Mouse (Mus musculus): ENCODE data around the gene 4933430I17Rik.
"Not testable (repeated sequence)": the region's sequence is repeated elsewhere in the genome, so short reads cannot be mapped to it uniquely, and the experiment has no call there.

The 4933430I17Rik gene

DNA sequence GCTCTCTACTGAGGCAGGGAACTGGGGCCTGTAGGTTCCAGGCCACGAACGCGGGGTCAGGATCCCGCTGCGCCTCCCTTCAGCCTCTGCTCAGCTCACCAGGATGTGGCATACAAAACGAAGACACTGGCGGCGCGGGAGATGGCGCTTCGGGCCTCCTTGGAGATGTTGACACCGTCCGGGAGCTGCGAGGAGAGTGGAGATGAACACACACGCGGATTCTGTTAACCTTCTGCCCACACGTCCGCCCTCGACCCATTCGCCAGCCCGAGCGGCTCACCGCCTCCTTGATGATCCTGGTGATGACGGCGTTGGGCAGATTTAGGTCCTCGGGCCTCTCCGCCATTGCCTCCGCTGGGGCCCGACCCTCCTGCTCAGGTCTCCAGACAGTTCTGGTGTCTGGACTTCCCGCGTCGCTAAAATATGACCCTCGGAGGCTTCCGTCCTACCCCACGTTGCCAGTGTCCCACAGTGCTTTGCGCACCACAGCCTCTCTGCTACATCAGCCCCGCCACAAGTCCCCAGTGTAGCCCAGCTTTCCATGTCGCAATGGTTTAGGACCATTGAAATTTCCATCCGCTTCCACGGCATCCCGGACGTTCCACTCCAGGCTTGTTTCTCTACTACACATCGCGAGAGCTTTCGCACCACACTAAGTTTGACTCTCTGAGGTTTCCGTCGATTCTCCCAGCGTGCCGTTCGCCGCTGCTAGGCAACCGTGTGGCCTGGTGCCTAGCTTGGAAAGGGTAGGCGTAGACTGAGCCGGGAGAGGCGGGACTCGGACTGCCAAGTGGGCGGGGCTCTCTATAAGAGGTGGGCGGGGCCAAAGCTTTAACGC lies at the start of gene 4933430I17Rik, which contains the start of gene Pole3:
4933430I17Rik (plus strand) TSS at position 719 of the 838 bp plus-strand sequence.
Pole3 (minus strand) TSS at position 418 of the 838 bp plus-strand sequence.
- DNase-seq: peak; percentile 96

GRCm38 (mm10) chr4:62475793-62476192 lies 49.4 kb upstream of the 4933430I17Rik start:
- no peak for DNase-seq

GRCm38 (mm10) chr4:62477542-62478244 lies 47.5 kb upstream of the 4933430I17Rik start:
- DNase-seq: no peak

GRCm38 (mm10) chr4:62479593-62479936 lies 45.6 kb upstream of the 4933430I17Rik start:
- not testable (repeated sequence) for DNase-seq

DNA sequence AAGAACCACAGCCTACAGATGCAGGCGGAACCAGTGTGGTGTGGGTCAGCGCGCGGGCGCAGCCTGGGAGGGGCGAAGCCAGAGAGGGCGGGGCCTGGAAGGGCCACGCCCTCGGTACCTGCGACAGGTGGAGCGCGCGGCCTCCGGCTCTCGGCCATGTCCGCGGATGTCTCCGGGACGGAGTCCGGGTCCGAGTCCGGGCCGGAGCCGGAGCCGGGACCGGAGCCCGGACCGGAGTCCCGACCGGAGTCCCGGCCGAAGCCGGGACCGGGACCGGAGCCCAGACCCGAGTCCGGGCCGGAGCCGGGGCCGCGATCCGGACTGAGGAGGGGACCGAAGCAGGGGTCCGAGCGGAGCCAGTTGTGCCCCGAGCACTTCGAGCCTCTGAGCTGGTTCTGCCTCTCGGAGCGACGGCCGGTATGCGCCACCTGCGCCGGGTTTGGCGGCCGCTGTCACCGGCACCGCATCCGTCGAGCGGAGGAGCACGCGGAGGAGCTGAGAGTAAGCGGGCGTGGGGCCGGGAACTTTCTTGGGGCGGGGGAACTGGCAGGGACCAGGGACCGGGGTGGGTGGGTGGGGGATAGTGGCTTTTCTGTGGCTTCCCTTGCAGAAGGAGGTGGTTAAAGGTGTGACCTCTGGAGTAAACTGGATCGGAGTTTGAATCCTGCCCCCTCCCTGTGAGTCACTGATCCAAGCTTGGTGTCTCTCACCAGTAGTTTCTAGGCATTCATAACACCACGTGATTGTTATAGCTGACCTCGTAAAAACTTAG lies 45.0 kb upstream of the 4933430I17Rik start, which contains the start of gene Bspry:
Bspry (plus strand) TSS at position 117 of the 772 bp plus-strand sequence.
- DNase-seq: peak; percentile 33

- no peak for DNase-seq
Observed at GRCm38 (mm10) chr4:62480709-62481605, 44.2 kb upstream of the 4933430I17Rik start.

GRCm38 (mm10) chr4:62484928-62485327 lies 40.2 kb upstream of the 4933430I17Rik start:
- no peak for DNase-seq

DNA sequence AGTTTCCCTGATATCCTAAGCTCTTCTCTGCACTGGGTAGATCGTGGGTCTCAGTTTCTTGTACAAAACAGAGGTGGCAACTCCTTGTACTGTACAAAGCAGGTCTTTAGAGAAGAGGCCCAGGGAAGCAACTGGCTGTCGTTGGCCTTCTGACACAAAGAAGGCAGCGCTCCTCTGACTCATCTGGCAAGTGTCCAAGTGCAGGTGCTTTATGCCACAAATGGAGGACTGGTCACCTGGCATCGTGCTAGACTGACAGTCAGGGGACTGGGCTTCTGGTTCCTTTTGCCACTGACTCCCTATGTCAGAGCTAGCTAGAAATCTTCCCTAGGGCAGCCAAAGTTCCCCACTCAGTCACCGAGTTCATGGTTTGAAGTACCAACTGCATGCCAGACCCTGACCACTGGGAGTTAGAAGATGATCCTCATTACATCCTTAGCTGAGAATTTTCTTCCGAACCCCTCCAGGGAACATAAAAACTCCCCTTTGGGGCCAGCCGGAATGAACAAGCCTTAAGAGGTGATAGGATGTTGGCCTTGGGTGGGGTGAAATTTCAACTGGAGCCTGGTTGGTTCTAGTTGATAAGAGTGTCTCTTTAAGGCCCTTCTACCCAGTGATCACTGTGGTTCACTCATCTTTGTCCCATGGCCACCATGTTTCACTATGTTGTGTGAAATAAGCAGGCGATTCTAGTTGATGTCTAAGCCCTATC lies 39.6 kb upstream of the 4933430I17Rik start:
- no peak for DNase-seq

DNA sequence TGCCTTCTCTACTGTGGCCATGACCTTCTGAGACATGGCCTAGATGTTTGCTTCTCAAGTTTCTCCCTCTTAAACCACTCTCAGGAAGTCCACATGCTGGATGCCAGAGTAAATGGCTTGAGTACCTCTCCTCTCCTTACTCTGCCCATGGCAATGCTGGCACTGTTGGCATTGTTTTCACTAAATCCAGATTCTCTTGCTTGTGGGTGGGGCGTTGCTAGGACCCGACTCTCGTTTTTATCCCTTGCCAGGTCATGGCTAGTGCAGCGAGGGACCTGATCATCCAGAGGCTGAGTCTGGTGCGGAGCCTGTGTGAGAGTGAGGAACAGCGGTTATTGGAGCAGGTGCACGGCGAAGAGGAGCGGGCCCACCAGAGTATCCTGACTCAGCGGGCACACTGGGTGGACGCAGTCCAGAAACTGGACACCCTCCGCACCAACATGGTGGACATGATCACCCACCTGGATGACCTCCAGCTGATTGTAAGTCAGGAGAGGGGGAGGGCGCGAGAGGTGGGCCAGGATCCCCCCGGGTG lies 38.9 kb upstream of the 4933430I17Rik start:
- DNase-seq: no peak

DNA sequence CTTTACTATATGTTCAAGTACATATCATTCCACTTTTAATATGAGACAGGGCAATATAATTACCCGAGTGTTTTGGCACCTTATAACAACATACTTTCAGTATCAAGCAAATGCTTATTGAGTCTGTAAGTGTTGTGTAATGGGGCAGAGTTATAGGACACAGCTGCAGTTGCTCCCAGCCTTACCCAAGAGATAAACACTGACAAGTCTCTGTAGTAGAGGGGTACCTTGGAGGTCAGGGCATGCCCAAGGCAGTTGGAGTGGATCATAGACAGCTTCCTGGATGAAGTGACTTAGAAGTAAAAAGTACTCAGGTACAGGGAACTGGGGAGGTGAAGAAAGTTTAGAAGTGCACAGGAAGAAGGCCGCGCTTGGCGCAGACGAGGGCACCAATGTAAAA lies 38.0 kb upstream of the 4933430I17Rik start:
- no peak for DNase-seq

GRCm38 (mm10) chr4:62487914-62488313 lies 37.3 kb upstream of the 4933430I17Rik start:
- DNase-seq: no peak

DNA sequence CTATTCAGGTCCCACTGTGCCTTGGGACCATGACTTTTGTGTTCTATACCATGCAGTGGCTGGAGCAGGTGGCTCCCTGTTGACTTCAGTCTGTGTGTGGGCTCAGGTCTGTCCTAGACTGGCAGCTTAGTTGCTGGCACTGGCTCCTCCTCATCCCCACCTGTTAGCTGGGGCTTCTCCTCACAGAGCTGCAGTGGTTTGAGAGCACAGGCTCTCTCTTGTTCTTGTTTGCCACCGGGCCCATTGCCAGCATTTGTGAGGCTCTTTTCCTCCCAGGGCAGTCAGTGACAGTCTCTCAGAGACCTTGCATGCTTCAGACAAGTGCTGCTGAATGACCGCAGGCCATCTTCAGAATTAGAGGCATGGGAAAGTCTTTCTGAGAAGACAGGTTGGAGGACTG lies 32.5 kb upstream of the 4933430I17Rik start:
- DNase-seq: no peak

- DNase-seq: no peak
Observed at GRCm38 (mm10) chr4:62494230-62494629, 30.9 kb upstream of the 4933430I17Rik start.

DNA sequence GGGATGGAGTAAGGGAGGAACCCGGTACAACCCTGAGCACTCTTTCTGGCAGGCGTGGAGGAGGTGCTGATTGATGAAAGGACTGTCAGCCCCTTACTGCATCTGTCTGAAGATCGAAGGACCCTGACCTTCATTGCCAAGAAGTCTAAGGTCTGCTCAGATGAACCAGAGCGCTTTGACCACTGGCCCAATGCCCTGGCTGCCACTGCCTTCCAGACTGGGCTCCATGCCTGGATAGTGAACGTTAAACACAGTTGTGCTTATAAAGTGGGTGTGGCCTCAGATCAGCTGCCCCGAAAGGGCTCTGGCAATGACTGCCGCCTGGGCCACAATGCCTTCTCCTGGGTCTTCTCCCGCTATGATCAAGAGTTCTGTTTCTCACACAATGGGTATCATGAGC lies 29.2 kb upstream of the 4933430I17Rik start:
- no peak for DNase-seq

- no peak for DNase-seq
Observed at GRCm38 (mm10) chr4:62496815-62497214, 28.4 kb upstream of the 4933430I17Rik start.

GRCm38 (mm10) chr4:62500799-62501198 lies 24.4 kb upstream of the 4933430I17Rik start:
- no peak for DNase-seq

DNA sequence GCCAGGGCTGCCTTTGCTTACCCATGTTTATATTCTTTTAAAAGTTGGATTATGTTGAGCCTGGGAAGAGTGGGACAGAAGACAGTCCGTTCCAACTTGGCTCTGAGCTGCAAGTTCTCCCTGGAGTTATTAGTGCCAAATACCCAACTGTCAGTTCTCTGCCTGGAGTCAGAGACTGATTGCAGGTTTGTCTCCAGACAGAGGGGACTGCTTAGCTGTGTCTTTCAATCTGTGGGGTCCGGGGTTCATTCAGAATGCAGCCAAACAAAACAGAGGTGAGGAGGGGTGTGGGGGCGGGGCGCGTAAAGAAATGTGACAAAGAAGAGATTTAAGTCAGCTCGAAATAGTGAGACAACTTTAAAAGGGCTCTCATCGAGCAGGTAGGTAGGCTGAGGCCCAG lies 23.6 kb upstream of the 4933430I17Rik start:
- no peak for DNase-seq

DNA sequence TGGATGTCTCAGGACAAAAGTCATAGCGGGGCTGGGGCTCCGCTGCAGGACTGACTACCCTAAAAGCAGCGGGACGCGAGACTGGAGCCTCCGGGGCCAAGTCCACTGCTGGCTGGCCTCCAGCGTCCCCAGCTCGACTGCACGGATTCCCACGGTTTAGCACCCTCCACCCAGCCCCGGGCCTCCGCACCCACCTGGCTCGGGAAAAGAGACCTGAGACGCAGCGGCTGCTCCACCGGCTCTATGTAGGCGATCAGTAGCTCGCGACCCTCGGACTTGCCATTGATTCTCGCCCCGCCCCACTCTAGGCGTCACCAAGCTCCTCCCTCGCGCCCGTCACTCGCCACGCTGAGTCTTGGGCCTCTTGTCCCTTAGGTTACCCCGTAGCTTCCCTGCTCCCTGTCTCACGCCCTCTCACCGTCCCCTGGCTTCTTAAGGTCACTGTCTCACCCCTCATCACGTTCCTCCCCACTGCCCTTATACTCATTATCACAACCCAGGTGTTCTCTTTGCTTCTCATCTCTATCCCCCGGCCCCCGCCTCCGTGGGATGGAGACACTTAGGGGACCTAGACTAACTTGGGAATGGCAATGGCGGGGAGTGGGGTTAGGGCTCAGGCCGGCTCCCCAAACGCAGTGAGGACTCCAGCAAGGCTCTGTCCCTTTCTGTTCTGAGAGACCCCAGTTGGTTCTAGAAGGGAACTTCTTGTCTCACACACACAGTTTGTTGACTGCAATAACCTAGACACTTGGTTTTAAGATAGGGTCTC lies 23.0 kb upstream of the 4933430I17Rik start:
- peak; percentile 87 for DNase-seq

DNA sequence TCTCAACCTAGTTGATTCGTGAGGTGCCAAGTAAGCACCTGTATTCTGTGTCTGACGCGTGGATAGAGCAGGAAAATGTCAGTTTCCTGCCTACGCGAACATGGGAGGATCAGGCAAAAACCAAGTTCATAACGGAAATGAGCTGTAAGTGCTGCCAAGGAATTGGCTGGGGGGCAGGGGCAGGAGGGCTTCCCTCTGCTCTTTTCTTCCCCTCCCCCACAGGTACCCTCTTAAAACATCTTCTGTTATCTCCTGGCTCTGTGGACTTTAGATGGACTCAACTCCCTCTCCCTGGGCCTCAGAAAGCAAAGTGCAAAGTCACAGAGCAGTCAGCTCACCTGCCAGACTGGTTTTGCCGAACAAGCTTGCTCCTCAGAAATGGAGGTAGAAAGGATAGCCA lies 22.2 kb upstream of the 4933430I17Rik start:
- DNase-seq: no peak

DNA sequence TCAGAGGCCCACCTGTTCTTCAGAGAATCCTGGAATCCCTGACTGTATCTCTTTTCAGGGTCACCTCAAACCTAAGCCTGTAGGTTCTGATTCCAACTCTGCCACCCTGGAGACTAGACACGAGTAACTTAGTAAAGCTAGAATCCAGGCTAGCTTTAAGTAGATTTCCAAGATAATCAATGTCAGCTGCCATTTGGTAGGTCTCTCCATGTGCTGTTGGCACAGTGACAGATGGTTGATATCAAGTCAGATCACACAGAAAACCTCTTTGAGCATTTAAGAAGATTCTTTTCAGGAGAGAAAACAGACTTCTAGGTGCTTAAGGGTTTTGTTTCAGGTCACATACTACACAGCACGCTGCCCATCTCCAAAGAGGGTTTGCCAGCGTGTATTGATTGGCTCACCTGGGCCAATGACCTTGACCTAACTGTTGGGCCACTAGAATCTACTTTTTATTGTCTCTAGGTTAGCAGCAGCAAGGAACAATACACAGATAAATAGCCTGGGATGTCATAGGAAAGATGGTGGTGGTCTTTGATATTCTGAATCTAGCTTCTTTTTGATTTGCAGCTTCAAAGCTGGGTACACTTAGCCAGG lies 21.7 kb upstream of the 4933430I17Rik start, which contains the start of gene Hdhd3:
Hdhd3 (minus strand) TSS at position 94 of the 597 bp plus-strand sequence.
- DNase-seq: no peak
